Mouse (Mus musculus): ENCODE results near the gene Zic1. TPM values are rescaled to one million over a fixed set of nuclear protein-coding genes. Genes with fewer than 3 reads are reported as not detected.

Gene Zic1
- total RNA-seq, 2 experiments from 2014 or later = not detected

DNA sequence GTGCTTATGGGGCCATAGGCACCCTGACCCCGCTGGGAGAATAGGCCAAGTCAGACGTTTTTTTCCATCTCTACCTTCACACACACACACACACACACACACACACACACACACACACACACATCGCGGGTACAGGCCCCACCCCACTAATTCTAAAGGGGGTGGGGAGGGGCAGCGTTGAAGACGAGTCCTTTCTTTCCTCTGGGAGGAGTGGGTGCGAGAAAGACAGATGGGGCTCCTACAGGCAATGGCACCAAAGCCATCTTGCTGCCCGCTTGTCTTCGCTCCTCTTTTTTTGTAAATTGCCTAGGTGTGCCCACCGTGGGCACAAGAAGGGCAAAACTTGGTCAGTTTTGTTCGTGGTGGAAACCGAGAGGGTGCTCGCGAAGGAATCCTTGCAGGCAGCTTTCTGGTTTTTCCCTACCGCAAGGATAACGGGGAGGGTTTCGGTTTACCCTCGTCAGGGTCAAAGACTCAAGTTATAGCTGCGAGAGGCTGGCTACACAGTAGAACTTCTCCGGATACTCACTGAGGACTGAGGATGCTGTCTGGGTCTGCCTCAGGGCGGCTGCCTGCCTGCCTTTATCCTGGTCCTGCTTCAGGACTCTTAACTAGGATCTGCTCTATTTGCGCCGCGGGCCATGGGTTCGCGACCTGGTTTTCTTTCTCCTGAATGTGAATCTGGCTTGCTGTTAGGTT is 3.8 kb upstream of the Zic1 start:
- no peak for ATAC-seq (replicated peaks; ENCODE audit: low FRiP score, poor library complexity, severe bottlenecking)

- ATAC-seq (replicated peaks; ENCODE audit: low FRiP score, poor library complexity, severe bottlenecking) = no peak
Observed at GRCm38 (mm10) chr9:91368946-91369292, 3.3 kb upstream of the Zic1 start.

- ATAC-seq (replicated peaks; ENCODE audit: low FRiP score, poor library complexity, severe bottlenecking) = no peak
Observed at GRCm38 (mm10) chr9:91368150-91368549, 2.5 kb upstream of the Zic1 start.

DNA sequence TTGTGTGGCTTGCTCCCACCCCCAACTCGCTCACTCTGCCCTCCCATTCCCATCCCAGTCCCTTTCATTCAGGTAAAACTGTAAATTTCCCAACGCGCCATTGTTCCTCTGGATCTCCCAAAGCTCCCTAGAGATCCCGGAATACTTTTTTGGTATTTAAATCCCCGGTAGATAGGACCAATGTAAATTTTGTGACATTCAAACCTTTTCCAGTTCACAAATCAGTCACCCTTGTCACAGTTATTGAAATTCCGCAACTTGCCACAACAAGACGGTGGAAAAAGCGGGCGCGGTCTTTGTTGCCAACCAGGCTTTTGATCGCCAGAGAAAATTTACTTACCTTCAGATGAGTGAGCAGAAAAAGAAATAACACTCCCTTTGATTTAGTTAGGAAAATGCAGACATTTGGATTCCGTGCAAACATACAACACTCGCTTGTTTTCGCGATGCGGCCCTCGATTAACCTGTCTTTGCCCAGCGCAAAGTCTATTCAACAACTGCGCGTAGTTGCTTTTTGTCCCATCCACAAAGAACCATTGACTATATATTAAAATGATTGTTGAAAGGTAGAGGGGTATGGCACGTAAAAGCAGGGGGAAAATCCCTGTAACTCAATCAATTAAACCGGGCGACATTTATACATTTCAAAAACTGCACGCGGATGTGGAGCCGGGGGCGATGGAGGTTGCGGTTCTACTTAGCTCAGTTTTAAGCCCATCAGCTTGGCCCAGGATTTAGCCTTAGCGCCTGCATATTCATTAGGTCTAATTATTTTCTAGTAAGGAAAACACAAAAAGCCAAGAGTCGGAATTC is 1.6 kb upstream of the Zic1 start:
- ATAC-seq (replicated peaks; ENCODE audit: low FRiP score, poor library complexity, severe bottlenecking) = no peak

DNA sequence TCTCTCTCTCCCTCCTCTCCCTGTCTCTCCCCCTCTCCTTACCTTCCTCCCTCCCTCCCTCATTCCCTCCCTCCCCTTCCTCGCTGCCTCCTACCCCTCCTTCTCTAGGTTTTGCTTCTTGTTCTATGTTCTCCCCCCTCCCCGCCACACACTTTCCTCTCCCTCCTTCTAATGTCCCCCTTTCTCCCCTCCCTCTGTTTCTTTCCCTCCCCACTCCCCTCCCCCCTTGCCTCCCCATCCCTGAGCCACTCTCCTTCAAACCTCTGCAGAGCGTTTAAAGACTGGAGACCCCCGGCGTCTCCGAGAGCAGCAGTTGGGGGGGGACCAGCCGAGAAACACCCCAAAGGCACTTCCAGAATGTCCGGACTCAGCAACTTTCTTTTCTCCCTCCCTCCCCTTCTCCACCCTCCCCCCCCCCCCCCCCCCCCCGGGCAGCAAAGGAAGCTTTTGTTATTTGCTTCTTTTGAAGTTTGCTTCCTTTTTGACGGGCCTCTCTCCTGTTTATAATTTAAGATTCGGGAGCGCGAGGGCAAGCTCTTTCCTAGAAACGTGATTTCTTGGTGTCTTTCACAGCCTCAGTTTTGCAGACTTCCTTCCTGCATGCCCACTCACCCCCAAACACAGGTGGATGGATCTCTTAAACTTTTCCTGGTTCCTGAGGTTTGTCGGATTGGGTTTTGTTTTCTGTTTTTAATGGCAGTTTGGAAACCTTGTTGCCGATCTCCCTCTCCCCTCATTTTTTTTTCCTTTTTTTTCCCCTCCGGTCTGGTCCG is 802 bp upstream of the Zic1 start:
- no peak for ATAC-seq (replicated peaks; ENCODE audit: low FRiP score, poor library complexity, severe bottlenecking)

DNA sequence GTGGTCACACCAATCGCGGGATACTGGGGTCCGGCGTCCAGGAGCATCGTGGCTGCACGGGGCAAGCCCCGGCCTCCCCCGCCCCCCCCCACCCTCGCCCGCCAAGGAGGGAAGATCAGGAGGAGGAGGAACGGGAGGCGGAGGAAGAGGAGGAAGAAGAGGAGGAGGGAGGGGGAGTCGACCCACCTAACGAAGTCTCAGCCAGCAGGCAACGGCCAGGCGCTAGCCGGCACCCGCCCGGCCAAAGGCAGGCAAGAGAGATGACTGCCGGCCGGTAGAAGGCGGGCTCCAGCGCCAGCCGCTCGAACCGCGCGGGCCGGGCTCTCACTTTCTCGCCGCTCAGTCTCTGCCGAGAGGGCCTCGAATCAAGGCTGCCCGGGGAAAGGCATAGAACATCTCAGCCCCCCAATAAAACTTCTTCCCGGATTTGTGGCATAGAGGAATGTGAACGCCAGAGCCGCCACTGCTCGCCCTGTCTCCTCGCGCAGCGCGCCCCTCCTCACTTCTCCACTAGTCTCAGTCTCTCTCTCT is 574 bp downstream of the Zic1 start:
- ATAC-seq (replicated peaks; ENCODE audit: low FRiP score, poor library complexity, severe bottlenecking) = no peak

DNA sequence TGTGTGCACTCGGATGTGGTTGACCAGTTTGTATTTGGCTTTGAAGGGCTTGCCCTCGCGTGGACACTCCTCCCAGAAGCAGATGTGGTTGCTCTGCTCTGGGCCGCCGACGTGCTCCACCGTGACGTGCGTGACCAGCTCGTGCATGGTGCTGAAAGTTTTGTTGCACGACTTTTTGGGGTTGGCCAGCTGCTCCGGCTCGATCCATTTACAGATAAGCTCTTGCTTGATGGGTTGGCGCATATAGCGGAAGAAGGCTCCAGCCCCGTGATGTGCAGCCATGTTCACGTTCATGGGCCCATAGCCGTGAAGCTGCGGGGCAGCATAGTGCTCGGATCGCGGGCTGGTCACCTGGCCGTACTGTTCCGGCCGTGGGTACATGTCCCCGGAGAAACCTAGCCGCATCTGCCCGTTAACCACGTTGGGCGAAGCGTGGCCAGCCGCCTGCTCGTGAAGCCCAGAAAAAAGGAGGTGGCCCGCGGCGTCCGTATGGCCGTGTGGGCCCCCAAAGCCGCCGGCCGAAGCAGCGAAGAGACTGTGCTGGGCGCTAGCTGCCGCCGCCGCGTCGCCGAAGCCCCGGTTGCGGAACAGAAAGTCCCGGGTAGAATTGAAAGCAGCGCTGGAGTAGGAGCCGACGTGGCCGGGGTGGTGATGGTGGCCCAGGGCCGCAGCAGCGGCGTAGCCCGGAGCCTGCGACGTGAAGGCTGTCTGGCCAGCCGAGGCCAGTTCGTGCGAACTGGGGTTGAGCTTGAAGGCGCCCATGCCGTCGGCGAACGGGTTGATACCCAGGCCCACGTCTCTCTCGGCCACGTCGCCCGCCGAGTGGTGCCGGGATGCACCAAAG is 1.3 kb downstream of the Zic1 start:
- ATAC-seq (replicated peaks; ENCODE audit: low FRiP score, poor library complexity, severe bottlenecking) = no peak

- no peak for ATAC-seq (replicated peaks; ENCODE audit: low FRiP score, poor library complexity, severe bottlenecking)
Observed at GRCm38 (mm10) chr9:91363814-91364126, 1.8 kb downstream of the Zic1 start.

DNA sequence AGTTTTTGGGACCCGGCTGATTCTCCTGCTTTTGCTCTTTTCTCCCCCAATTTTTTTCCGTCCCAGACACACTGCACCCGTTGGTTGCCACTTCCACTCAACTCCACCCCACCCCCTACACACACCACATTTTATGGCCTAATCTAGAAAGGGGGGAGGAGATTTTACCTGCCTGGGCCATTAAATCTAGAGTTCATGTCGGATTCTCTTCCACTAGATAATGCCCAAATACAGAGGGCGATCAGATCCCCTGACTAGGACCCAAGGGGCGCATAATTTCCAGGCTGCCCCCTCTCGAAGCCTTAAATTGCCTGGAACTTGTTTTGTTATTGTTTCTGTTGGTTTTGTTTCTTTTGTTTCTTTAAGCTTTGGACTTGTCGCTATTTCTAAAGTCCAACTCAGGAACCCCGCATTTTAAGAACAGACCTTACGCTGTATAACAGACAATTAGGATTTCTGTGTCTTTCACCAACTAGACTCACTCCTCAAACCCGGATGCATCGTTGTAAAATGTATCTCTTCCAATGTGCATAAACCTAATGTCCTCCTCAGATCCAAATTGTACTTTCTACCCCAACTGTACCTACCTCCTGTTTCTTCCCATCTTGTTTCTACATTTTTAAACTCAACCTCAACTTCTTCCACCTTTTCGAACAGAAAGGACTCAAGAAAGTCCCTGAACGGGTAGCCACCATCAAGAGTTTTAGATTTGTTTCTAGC is 2.4 kb downstream of the Zic1 start:
- ATAC-seq (replicated peaks; ENCODE audit: low FRiP score, poor library complexity, severe bottlenecking) = no peak

DNA sequence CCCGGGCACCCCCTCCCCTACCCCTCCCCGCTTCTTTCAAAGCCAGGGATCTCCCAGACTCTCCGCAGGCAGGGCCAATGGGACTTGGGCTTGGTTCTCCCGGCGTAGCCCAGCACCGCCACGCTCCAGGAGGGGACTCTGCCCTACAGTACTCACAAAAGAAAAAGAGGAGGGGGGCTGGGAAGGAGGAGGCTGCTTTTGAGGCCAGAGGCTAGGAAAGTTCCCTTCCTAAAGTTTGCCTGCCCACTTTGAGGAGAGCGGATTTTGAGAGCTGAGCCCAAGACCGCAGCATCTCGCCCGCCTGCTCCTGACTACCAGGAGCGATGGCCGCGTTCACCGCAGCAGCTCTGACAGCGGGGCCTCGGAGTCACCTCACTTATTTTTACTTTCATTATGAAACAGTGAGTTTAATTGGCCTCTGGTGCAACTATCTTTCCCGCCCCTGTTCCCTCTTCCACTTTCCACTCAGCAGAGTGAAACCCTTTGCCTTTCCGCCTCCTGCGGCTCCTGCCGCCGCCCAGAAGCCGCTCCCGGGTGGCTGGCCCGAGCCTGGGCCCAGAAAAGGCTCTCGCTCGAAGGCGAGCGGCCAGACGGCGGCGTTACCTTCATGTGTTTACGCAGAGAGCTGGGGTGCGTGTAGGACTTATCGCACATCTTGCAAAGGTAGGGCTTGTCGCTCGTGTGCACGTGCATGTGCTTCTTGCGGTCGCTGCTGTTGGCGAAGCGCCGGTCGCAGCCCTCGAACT is 3.6 kb downstream of the Zic1 start, which contains the start of gene Zic4:
Gene Zic4, plus strand, starts transcription at position 558 of the 746 bp plus-strand sequence.
- no peak for ATAC-seq (replicated peaks; ENCODE audit: low FRiP score, poor library complexity, severe bottlenecking)

DNA sequence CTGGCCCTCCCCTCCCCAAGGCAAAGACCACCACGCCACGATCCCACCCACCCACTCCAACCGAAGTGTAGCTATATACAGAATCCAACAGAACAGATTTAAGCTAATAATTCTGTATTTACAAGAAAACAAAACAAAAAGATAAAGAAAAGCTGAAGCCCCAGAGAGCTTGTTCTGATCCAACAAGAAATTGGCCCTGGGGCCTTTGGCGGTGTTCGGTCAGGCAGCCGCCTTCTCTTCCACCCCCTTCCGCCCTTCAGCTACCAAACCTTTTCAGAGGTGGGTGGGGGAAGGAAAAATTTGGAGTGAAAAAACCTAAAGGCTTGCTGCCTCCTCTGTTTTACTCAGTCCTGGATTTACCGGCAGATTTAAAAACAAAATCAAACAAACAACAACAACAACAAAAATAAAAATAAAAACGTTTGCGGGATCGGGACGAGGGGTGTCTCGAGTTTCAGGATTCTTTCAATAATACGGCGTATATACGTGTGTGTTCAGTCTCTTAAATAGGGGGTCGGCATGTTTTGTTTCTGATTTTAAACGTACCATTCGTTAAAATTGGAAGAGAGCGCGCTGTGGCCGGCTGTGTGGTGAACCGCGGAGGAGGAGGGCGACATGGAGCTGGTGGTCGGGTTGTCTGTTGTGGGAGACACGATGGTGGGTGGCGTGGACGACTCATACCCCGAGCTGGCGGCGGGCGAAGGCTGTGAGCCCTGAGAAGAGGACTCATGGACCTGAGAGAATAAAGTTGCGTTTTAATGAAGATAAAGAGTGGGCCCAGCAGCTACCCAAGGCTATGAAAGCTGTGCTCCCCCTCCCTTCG is 4.4 kb downstream of the Zic1 start:
- ATAC-seq (replicated peaks; ENCODE audit: low FRiP score, poor library complexity, severe bottlenecking) = no peak

GRCm38 (mm10) chr9:91360151-91361032 is 5.2 kb downstream of the Zic1 start:
- ATAC-seq (replicated peaks; ENCODE audit: low FRiP score, poor library complexity, severe bottlenecking) = no peak

DNA sequence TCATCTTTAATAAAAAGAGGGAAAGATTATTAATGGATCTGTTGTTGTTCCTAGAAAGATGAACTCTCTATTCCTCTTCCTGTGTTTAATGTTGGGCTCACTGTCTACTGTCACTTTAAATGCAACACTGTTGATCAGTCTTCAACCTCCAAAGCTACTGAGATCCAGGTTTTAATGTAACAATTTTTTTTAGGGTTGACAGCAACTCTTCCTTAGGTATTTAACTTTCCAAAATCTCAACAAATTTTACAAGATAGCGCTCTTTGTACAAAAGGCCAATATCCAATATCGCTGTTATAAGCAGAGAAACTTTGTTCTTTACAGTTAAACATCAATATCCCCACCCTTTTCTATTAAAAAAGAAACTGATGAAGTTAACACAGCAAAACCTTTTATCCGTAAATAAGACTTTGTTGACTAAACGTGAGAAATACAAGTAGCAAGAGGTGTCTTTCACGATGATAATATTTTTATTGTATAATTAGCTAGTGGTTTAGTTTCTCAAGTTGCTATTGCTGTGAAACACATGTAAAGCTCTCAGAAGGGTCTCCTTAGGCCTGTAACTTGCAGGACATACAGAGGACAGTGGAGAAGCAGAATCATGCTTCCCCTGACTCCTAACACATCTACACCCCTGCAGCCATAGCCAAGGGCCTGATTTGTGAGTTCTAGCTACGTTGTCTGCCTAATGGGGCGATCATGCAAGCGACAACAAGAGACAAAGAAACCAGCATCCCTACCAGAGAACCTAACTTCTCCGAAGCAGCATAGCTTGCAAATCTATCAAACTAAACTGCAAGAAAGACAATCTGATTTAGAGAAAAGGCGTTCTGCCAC is 6.5 kb downstream of the Zic1 start:
- no peak for ATAC-seq (replicated peaks; ENCODE audit: low FRiP score, poor library complexity, severe bottlenecking)

DNA sequence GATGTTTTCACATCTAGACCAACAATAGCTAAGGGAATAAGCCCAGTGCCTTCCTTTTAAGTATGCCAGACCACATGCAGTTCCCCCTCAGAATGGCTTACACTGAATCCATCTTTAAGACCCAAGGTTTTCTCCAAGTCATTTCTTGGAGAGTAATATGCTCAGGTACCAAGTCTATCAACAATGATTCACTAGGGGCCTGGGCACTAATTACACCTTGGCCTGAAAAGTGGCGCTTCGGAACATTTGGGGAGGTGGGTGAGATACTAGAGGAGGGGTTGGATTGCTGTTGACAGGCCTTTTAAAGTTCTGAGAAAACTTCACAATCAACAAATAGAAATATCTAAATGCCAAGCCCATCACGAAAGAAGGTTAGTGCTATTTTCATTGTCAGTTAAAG is 8.3 kb downstream of the Zic1 start:
- no peak for ATAC-seq (replicated peaks; ENCODE audit: low FRiP score, poor library complexity, severe bottlenecking)

DNA sequence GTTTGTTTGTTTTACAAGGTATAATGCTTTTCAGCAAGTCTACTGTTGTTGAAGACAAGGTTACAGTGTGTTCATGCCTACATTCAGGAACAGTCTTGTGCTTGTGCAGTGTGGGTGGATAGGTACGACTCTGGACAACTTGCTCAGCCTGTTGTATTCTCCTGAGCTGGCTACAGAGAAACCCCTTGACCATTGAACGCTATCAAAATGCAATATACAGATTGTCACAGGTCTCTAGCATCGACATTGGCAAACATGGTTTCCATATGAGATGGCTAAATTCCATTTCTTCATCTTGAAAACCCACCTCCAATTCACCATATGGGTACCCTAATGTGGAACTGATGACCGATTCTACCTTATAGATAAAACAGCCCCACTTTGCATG is 9.3 kb downstream of the Zic1 start:
- no peak for ATAC-seq (replicated peaks; ENCODE audit: low FRiP score, poor library complexity, severe bottlenecking)

Measured in erythroblast, adult 5-6 weeks (primary cell).